Mouse (Mus musculus) left cerebral cortex, adult 2 months (tissue): Measurements from ENCODE around the gene 9230104L09Rik. TPM values are rescaled to one million over a fixed set of nuclear protein-coding genes. Genes with fewer than 3 reads are reported as not detected.
A peak's percentile ranks its signal among the peaks of the same experiment; 100 is the strongest.

ENCODE experiments used
- DNase-seq, 2 experiments: peaks; one replicate each; pipeline ENCODE4 v3.0.0; 2021 to 2022; ENCODE audit warnings: low spot score in 2 of 2, mixed read lengths in 1 of 2; ENCODE audit errors: extremely low spot score in 1 of 2
- H3K27ac ChIP-seq: fragments of 200-600 bp; 2 replicates; pipeline ENCODE4 v1.8.1; 2022
- H3K4me3 ChIP-seq: fragments of 200-600 bp; 2 replicates; pipeline ENCODE4 v1.8.1; 2022
- CTCF ChIP-seq: fragments of 200-600 bp; IDR thresholded peaks from 2 replicates; pipeline ENCODE4 v1.8.1; 2022; ENCODE audit warnings: antibody characterized with exemption, mild to moderate bottlenecking, moderate library complexity
- intact Hi-C: fragments of 180-260 bp; cut with DNase I; formaldehyde crosslinking; loops from one replicate; pipeline ENCODE4 v1.15.1; 2025
- total RNA-seq, 2 experiments: library from RNA; stranded (reverse); gene quantifications; 2 replicates each; pipeline ENCODE4 v1.2.3; 2021

9230104L09Rik gene
- total RNA-seq, 2 experiments from 2014 or later, result not detected

DNA sequence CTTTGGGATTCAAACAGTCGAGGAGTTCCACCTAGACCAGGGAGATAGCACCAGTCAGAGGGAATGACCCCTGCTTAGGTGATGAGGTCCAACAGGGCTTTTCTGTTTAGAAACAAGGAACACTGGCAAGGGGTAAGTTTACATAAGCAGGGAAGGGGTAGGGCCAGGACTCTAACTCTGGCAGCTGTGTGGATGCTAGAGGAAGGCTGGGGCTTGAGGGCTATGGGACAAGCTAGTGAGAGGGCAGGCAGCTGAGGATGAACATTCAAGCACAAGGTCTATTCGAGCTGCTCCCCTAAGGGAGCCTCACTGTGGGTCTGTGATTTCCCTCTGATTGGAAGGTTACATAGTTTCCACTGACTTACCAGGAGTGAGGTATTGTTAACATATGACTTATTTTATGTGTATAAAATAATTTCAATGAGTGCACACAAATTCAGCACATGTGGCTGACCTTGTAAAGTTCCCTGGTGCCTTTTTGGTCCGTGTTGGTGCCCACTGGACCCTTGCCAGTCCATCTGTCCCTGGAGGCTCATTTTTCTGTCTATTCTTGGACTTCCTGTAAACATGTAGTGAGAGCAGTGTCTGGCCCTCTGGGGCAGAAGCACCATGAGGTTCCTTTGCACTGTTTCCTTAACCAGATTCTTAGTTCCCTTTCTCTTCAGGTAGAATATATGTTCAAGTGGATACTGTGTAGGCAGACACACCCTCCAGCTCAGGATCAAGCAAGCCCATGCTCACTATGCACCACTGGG lies 12.4 kb upstream of the 9230104L09Rik start:
- H3K27ac ChIP-seq, result peak overlapping the region; percentile 78
- no peak for DNase-seq
- no peak for TF ChIP-seq CTCF
- intact Hi-C loops, result no loop called here
- no peak overlapping the region for H3K4me3 ChIP-seq

DNA sequence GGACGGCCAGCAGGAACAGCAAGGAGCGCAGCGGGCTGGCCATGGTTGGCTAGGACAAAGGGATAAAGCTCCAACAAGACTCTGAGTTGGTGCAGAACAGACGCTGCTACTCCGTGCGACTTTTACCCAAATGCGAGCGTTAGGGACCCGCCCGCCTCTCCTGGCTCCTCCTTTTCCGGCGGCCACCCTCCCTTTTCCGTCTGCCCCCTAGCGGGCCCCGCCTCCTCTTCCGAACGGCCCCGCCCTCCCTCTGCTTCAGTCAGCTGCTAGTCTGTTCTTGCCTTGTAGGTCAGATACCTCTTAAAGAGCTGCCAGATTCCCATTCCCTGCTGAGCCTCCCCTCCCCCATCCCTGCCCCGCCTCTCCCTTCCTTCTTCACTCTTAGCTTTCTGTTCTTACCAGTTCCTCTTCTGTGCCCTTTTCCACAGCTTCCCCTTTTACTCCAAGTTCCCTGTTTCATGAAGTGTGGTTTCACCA lies 10.5 kb upstream of the 9230104L09Rik start, which contains the start of gene Cst3:
Cst3 (minus strand) TSS at position 358 of the 477 bp plus-strand sequence.
- intact Hi-C loops, result loop anchor here (2.0 kb wide), 1 partner anchor 25 kb away; no protein-coding TSS in a partner anchor
- Histone ChIP-seq H3K27ac (peak within 1 kb of the TSS; percentile 90), H3K4me3 (peak within 1 kb of the TSS; percentile 88)
- TF ChIP-seq CTCF, result peak; percentile 38
- DNase-seq, result peak; percentile 90 to 93

DNA sequence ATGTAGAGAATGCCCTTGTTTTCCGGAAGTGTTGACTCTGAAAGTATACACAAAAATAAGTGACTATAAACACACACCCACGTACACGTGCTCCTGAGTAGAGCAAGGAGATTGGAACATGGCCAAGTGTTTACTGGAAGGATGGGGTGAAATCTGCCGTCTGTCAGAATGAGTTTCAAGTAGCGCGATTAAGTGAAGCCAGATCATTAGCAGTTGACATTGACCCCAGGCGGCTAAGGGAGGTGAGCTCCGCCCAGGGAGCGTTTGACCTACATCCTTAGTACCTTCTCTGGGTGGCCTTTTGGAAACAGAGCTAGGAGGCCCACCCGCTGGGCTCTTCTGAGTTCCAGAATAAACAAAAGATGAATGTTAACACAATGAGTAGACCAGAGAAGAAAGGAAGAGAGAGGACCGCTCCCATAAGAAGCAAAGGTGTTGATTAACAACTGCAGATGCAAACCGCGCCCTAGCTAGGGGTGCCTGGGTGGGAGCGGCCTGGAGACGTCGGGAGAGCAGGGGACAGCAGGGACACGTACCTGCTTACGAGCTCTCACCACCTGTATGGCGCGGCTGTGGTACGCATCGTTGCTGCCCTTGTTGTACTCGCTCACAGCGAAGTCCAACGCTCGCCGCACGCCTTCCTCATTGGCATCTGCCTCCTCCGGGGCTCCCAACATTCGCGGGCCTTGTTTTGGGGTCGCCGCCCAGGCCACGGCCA lies 9.9 kb upstream of the 9230104L09Rik start:
- intact Hi-C loops, result loop anchor here (2.0 kb wide), 1 partner anchor 26 kb away; no protein-coding TSS in a partner anchor
- peak overlapping the region; percentile 88 for H3K4me3 ChIP-seq
- no peak for TF ChIP-seq CTCF
- DNase-seq, result no peak
- peak overlapping the region; percentile 90 for H3K27ac ChIP-seq

DNA sequence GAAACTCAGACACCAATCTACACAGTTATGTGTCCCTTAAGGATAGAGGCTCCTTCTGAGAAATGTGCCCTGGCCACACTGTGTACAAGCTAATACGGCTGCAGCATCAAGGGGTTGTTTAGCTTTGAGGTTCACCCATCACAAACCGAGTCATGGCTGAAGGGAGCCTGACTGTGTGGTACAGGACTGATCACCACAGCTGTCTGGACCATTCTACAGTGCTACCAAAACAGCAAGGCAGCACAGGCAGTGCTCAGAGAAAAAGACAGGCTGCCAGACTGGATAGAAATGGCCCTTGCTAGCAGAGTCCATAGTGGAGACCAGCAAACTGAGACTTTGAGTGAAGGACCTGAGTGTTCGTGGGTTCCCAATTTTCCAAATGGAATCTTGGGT lies 9.4 kb upstream of the 9230104L09Rik start:
- intact Hi-C loops, result loop anchor here (2.0 kb wide), 1 partner anchor 27 kb away; no protein-coding TSS in a partner anchor
- TF ChIP-seq CTCF, result no peak
- peak overlapping the region; percentile 90 for H3K27ac ChIP-seq
- no peak for DNase-seq
- peak overlapping the region; percentile 88 for H3K4me3 ChIP-seq

DNA sequence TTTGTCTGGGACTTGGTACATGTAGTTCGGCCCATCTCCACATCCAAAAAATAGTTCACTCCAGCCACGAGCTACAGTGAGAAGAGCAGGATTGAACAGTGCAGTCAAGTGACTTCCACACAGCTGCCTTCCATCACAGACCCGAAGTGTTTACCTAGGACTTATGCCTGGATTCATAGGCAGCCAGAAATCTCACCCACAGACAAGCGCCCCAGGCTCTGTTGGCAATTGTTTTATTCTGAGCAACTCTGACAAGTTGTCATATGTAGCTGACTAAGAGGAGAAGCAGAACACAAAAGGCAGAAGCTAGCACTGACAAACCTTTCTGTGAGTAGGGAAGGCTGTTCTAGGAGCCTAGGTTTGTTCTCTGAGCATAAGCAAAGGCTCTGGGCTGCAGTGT lies 8.0 kb upstream of the 9230104L09Rik start:
- DNase-seq, result no peak
- Histone ChIP-seq H3K27ac (peak overlapping the region; percentile 90), H3K4me3 (peak overlapping the region; percentile 88)
- TF ChIP-seq CTCF, result no peak
- intact Hi-C loops, result no loop called here

DNA sequence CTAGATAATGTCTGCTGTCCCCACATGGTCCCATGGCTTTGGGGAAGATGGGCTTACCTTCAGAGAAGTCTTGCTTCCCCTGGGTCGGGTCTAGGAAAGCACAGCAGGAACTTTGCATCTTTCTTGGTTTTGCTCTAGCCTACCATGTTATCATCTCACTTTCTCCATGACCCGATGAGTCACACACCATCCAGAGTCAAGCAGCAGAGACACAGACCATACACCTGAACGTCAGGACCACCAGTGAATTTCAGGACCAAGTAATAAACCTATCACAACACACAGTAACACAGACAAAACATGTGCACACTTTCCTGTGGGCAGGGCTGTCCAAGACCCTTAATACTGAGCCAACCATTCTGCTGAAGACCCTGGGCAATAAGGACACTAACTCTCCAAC lies 5.7 kb upstream of the 9230104L09Rik start:
- intact Hi-C loops, result no loop called here
- Histone ChIP-seq H3K4me3 (no peak overlapping the region), H3K27ac (no peak overlapping the region)
- no peak for DNase-seq
- no peak for TF ChIP-seq CTCF

DNA sequence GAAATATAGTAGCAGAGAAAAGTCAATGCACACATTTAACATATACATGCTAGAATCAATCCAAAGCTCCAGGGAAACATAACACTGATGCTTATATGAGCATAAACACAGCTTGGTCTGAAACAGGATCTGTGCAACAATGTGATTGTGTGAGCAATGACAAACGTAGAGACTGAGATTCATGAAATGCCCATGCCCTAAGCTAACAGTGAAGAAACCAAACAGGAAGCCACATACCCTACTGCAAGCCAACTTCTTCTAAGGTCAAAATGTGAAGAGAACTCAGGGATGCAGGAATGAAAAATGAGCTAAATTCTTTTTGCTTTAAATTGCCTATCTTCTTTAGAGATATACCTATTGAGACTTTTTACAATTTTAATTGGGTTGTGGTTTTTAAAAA lies 4.1 kb upstream of the 9230104L09Rik start:
- intact Hi-C loops, result no loop called here
- TF ChIP-seq CTCF, result no peak
- Histone ChIP-seq H3K27ac (no peak overlapping the region), H3K4me3 (no peak overlapping the region)
- DNase-seq, result no peak

DNA sequence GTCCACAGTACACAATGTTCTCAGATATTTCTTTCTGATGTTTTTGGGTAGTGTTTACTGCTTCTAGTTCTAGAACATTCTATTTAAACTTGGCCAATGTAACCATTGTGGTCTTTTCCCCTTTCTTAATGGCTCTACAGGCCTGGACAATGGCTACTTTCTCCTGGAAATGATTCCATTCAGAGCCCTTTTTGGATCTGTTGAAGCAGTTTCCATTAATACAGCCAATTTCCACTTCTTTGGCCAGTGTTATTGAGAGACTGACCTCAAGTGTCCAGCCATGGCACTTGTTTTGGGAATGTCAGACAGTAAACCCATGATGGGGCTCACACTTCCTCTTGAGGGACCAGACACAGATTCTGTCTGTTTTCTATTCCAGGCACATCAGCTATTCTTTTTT lies 3.1 kb downstream of the 9230104L09Rik start:
- Histone ChIP-seq H3K4me3 (no peak overlapping the region), H3K27ac (no peak overlapping the region; the same call in 1 of the 2 replicates)
- intact Hi-C loops, result no loop called here
- TF ChIP-seq CTCF, result no peak
- no peak for DNase-seq

DNA sequence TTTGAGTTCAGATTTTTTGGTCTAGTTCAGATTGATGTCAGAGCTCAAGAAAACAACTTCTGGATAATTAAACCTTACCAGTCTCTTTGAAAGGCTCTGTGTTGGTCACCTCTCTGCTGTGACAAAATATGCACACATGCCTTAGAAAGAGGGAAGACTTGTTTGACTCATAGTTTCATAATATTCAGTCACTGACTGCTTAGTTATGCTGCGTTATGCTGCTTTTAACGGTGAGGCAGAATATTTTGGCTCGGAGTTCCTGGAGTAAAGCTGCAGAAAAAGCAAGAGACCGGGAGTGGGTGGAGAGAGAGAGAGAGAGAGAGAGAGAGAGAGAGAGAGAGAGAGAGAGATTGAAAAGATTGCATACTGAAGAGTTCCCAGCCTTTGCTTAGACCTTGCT lies 3.8 kb downstream of the 9230104L09Rik start:
- H3K27ac ChIP-seq, result peak overlapping the region; percentile 8

DNA sequence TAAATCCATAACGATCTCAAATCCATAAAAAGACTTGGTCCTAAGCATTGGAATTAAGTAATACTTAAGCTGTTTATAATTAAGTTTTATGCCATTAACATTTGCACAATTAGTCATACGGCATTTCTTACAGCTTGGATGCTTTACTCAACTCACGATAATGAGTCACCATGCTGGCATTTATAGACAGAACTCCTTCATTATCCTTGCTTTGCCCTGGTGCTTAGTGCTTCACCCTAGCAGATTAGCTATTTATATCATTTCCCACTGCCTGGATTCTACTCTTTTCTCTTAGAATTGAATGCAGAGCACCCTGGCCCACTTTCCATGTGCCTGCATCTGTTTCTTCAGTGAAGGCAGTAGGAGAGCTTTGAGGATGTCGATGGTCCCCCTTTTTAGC lies 7.3 kb downstream of the 9230104L09Rik start:
- Histone ChIP-seq H3K27ac (no peak overlapping the region), H3K4me3 (no peak overlapping the region)
- TF ChIP-seq CTCF, result no peak
- intact Hi-C loops, result no loop called here
- no peak for DNase-seq

More for the DNA sequence above, 3.8 kb downstream of the 9230104L09Rik start:
- DNase-seq, result no peak
- intact Hi-C loops, result no loop called here
- no peak for TF ChIP-seq CTCF
- no peak overlapping the region for H3K4me3 ChIP-seq

DNA sequence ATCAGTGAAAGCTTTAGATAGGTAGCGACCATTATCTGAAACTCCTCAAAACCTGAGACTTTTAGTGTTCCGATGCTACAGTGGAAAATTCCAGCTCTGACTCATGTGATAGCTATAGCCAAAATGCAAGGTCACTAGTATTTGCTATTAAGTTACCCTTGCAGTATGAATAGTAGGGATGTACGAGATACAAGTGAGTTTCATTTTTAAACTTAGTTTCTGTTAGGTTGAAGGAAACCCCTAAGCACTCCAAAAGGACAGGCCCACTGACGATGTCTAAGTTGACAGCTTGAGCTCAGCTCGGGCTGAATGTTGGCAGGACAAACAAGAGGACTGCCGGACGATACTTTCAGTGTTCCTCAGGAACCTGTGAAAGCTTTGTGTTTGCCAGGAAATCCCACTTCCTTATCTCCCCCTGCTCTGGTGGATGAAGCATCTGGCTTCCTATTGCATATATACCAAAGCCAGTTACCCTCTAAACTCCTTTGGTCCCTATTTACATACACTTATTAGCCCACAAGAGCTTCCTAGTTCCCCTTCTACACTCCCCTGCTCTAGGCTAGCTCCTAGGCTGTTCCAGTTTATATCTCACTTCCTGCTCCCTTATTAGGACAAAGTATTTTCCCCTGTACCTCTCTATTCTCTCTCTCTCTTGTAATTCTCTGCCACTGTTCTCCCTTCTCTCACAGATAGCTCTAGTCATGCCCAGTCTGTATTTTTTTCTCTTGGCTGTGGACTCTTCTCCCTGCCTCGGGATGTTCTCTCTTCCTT lies 8.0 kb downstream of the 9230104L09Rik start:
- no peak for TF ChIP-seq CTCF
- intact Hi-C loops, result no loop called here
- DNase-seq, result no peak
- Histone ChIP-seq H3K4me3 (no peak overlapping the region), H3K27ac (no peak overlapping the region; the same call in 1 of the 2 replicates)
